Mouse (Mus musculus) ES-E14 (cell line): ENCODE results near the gene Cd164. TPM values are rescaled to one million over a fixed set of nuclear protein-coding genes. Genes with fewer than 3 reads are reported as not detected.

ENCODE experiments used
- DNase-seq: peaks from one replicate; pipeline ENCODE4 v3.0.0-alpha.2; 2013; ENCODE audit warnings: low read depth, low spot score
- H3K27ac ChIP-seq: 2 replicates; pipeline ENCODE4 v1.5.1; 2012; ENCODE audit warnings: low read depth, mild to moderate bottlenecking, low read length, moderate library complexity, mixed read lengths; ENCODE audit not compliant: poor library complexity, insufficient read depth, severe bottlenecking
- H3K36me3 ChIP-seq: 2 replicates; pipeline ENCODE4 v1.6.1; 2012; ENCODE audit warnings: mild to moderate bottlenecking, low read length, moderate library complexity, mixed read lengths; ENCODE audit not compliant: control insufficient read depth, poor library complexity, insufficient read depth, severe bottlenecking
- H3K4me1 ChIP-seq, 2 experiments: fragments of 150-350 bp in 1 of 2; sonication (generic) in 1 of 2; 2 replicates each; pipeline ENCODE4 v1.6.1; 2012; ENCODE audit warnings: low read length in 2 of 2, mild to moderate bottlenecking in 1 of 2, mixed read lengths in 1 of 2; ENCODE audit not compliant: control insufficient read depth in 2 of 2, insufficient read depth in 2 of 2, poor library complexity in 1 of 2
- H3K4me3 ChIP-seq, 2 experiments: fragments of 150-350 bp in 1 of 2; sonication (generic) in 1 of 2; 2 replicates each; pipeline ENCODE4 v1.5.1; 2012; ENCODE audit warnings: low read length in 2 of 2, low read depth in 1 of 2, mild to moderate bottlenecking in 1 of 2, mixed read lengths in 1 of 2; ENCODE audit not compliant: insufficient read depth in 1 of 2, poor library complexity in 1 of 2, severe bottlenecking in 1 of 2
- H3K9ac ChIP-seq: 2 replicates; pipeline ENCODE4 v1.6.1; 2012; ENCODE audit warnings: low read depth, mild to moderate bottlenecking, low read length, mixed read lengths; ENCODE audit not compliant: poor library complexity, insufficient read depth, severe bottlenecking
- H3K9me3 ChIP-seq: fragments of 150-350 bp; sonication (generic); 2 replicates; pipeline ENCODE4 v1.6.1; 2012; ENCODE audit warnings: low read depth, mild to moderate bottlenecking, low read length; ENCODE audit not compliant: control insufficient read depth, insufficient read depth
- CHD2 ChIP-seq: IDR thresholded peaks from 2 replicates; pipeline ENCODE4 v1.6.1; 2014; ENCODE audit warnings: mild to moderate bottlenecking, low read depth, low read length, inconsistent platforms
- HCFC1 ChIP-seq: IDR thresholded peaks from 2 replicates; pipeline ENCODE4 v1.6.1; 2012; ENCODE audit warnings: low read length, inconsistent platforms, borderline replicate concordance; ENCODE audit not compliant: insufficient read depth
- MAFK ChIP-seq: IDR thresholded peaks from 2 replicates; pipeline ENCODE4 v1.6.1; 2014; ENCODE audit warnings: mild to moderate bottlenecking, low read depth, low read length, inconsistent platforms; ENCODE audit not compliant: insufficient read depth
- ZC3H11A ChIP-seq: IDR thresholded peaks from 2 replicates; pipeline ENCODE4 v1.6.1; 2012; ENCODE audit warnings: low read depth, mild to moderate bottlenecking, inconsistent platforms, low read length, borderline replicate concordance
- ZNF384 ChIP-seq: IDR thresholded peaks from 2 replicates; pipeline ENCODE4 v1.6.1; 2012; ENCODE audit warnings: low read depth, low read length, inconsistent platforms
- in situ Hi-C, 2 experiments: fragments of 600-800 bp; cut with MboI; formaldehyde crosslinking; loops; one replicate each; pipeline ENCODE4 v1.15.1; 2025; ENCODE audit warnings: low sequenced_read_pairs in 2 of 2, inconsistent platforms in 1 of 2; ENCODE audit not compliant: unreplicated experiment in 2 of 2
- total RNA-seq: library from RNA; depleted of rRNA; stranded (reverse); fragments of 300-350 nt; gene quantifications from 2 replicates; pipeline ENCODE4 v1.2.3, GENCODE M21; 2012

The Cd164 gene
- total RNA-seq, 1 experiment = 127 TPM

GRCm38 (mm10) chr10:41525696-41526095, 6.5 kb downstream of the Cd164 start:
- no peak for TF ChIP-seq MAFK
- no peak for TF ChIP-seq CHD2
- TF ChIP-seq ZNF384 = no peak
- no peak for TF ChIP-seq HCFC1
- TF ChIP-seq ZC3H11A = no peak
- H3K27ac ChIP-seq = no peak overlapping the region
- H3K4me3 ChIP-seq = no peak overlapping the region
- H3K36me3 ChIP-seq = peaks cover 16% of the 10 kb centered on the region
- H3K9me3 ChIP-seq = no peaks in the 10 kb centered on the region
- H3K4me1 ChIP-seq = peaks cover 0 to 8% of the 10 kb centered on the region in 2 experiments; a peak in 2 of 4 replicates
- in situ Hi-C loops = no loop called here
- DNase-seq = no peak
- no peak overlapping the region for H3K9ac ChIP-seq

- DNase-seq = no peak
- H3K9ac ChIP-seq = no peak overlapping the region
- no peak overlapping the region for H3K27ac ChIP-seq
- H3K4me3 ChIP-seq = no peak overlapping the region
- no peaks in the 10 kb centered on the region for H3K4me1 ChIP-seq
- H3K36me3 ChIP-seq = peaks cover 16% of the 10 kb centered on the region
- H3K9me3 ChIP-seq = no peaks in the 10 kb centered on the region
- in situ Hi-C loops = no loop called here
- no peak for TF ChIP-seq CHD2
These were observed 10.8 kb downstream of the Cd164 start for GRCm38 (mm10) chr10:41529972-41530371.

- Histone ChIP-seq H3K9me3 (no peaks in the 10 kb centered on the region), H3K27ac (no peak overlapping the region), H3K36me3 (peaks cover 5% of the 10 kb centered on the region), H3K9ac (no peak overlapping the region), H3K4me3 (no peak overlapping the region), H3K4me1 (no peaks in the 10 kb centered on the region)
- TF ChIP-seq ZC3H11A = no peak
- no peak for TF ChIP-seq HCFC1
- no peak for TF ChIP-seq CHD2
- TF ChIP-seq ZNF384 = no peak
- no peak for TF ChIP-seq MAFK
- in situ Hi-C loops = no loop called here
- DNase-seq = no peak
These were observed 16.8 kb downstream of the Cd164 start for GRCm38 (mm10) chr10:41535991-41536390.

GRCm38 (mm10) chr10:41536714-41537113, 17.5 kb downstream of the Cd164 start:
- Histone ChIP-seq H3K9me3 (no peaks in the 10 kb centered on the region), H3K27ac (no peak overlapping the region), H3K4me1 (no peaks in the 10 kb centered on the region), H3K4me3 (no peak overlapping the region), H3K9ac (no peak overlapping the region), H3K36me3 (peaks cover 5% of the 10 kb centered on the region)
- no peak for DNase-seq
- in situ Hi-C loops = no loop called here
- TF ChIP-seq ZNF384 (no peak), HCFC1 (no peak), ZC3H11A (no peak), CHD2 (no peak), MAFK (no peak)

- H3K9me3 ChIP-seq = no peaks in the 10 kb centered on the region
- DNase-seq = no peak
- H3K4me1 ChIP-seq = no peaks in the 10 kb centered on the region
- no peak overlapping the region for H3K4me3 ChIP-seq
- no peak overlapping the region for H3K9ac ChIP-seq
- in situ Hi-C loops = no loop called here
- H3K27ac ChIP-seq = no peak overlapping the region
- peaks cover 5% of the 10 kb centered on the region for H3K36me3 ChIP-seq
- no peak for TF ChIP-seq HCFC1
- TF ChIP-seq ZC3H11A = no peak
- no peak for TF ChIP-seq MAFK
- TF ChIP-seq ZNF384 = no peak
- no peak for TF ChIP-seq CHD2
These were observed 18.2 kb downstream of the Cd164 start for GRCm38 (mm10) chr10:41537226-41537982.
